Mouse (Mus musculus) embryonic facial prominence, embryonic 10.5 days (tissue): ENCODE results near the gene Abi3bp. TPM values are rescaled to one million over a fixed set of nuclear protein-coding genes. Genes with fewer than 3 reads are reported as not detected.

ENCODE experiments used
- DNase-seq: peaks from one replicate; pipeline ENCODE4 v3.0.0-alpha.2; 2017; ENCODE audit warnings: low spot score
- H3K27ac ChIP-seq: fragments of 300-500 bp; sonication (generic); replicated peaks from 2 replicates; pipeline ENCODE4 v1.5.1; 2016; ENCODE audit warnings: mild to moderate bottlenecking
- H3K27me3 ChIP-seq: fragments of 300-500 bp; sonication (generic); replicated peaks from 2 replicates; pipeline ENCODE4 v1.6.1; 2016; ENCODE audit warnings: low read depth, mild to moderate bottlenecking; ENCODE audit not compliant: poor library complexity, severe bottlenecking
- H3K36me3 ChIP-seq: fragments of 300-500 bp; sonication (generic); replicated peaks from 2 replicates; pipeline ENCODE4 v1.6.1; 2016; ENCODE audit warnings: mild to moderate bottlenecking, moderate library complexity
- H3K4me1 ChIP-seq: fragments of 300-500 bp; sonication (generic); 2 replicates; pipeline ENCODE4 v1.6.1; 2016
- H3K4me3 ChIP-seq: fragments of 300-500 bp; sonication (generic); 2 replicates; pipeline ENCODE4 v1.5.1; 2016; ENCODE audit warnings: mild to moderate bottlenecking, moderate library complexity
- H3K9me3 ChIP-seq: fragments of 300-500 bp; sonication (generic); 2 replicates; pipeline ENCODE4 v1.6.1; 2016; ENCODE audit warnings: mild to moderate bottlenecking
- WGBS: fragments of 180-500 bp; shearing (Covaris S2); methylation state at CpG from one replicate; pipeline ENCODE4 v1.1.7; 2016; 5-methylcytosine and 5-hydroxymethylcytosine counted together
- polyA plus RNA-seq: library from polyadenylated mRNA; unstranded; fragments of >200 nt; fragmentation: Nextera tagmentation; extraction: Ambion mirVana; gene quantifications from 2 replicates; pipeline ENCODE4 v1.2.1, GENCODE M21; 2016

Gene Abi3bp
- polyA plus RNA-seq, 1 experiment from 2014 or later, result 0.35 TPM

DNA sequence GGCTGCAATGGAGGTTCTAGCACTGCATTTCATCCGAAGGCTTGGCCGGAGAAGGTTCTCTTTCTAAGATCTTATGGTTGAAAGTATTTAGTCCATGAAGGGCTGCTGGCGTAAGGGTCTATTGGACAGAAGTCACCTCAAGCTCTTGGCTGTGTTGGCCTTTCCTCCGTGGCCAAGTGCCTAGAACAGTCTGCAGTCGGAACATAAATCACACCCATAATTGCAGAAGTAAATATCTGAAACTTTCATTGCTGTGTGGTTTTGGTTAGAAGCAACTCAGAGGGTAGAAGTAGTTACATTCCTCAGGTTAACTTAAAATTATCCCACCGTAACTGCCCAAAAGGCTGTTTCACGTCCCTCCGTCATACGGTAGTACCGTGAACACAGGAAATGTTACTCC lies 5.8 kb downstream of the Abi3bp start:
- DNase-seq, result no peak
- H3K9me3 ChIP-seq, result no peaks in the 10 kb centered on the region
- H3K27me3 ChIP-seq, result no peaks in the 10 kb centered on the region
- H3K4me3 ChIP-seq, result no peak overlapping the region
- WGBS, result 93% methylated on average over 10 of the region's 10 CpGs
- H3K27ac ChIP-seq, result no peak overlapping the region
- H3K4me1 ChIP-seq, result peaks cover 4% of the 10 kb centered on the region; the same call in 1 of the 2 replicates
- H3K36me3 ChIP-seq, result no peaks in the 10 kb centered on the region

DNA sequence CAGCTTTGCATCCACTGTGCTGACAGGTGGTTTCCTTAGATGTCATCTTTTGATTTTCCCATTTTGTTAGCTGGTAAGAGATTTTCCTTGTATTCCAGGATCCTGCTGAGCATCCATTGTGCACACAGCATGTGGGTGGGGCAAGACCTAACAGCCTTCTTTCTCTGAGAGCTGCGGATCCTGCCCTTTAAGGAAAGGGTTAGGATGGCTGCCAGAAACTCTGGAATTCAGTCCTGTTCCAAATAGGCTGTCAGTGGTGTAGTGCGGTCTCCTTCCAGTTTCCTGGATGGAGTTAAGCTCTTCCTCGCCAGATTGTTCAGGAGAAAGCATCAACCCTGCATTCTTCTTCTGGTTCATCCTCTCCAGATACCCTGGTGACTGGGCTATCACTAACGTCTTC lies 8.8 kb downstream of the Abi3bp start:
- Histone ChIP-seq H3K9me3 (no peaks in the 10 kb centered on the region), H3K27ac (no peak overlapping the region), H3K4me3 (no peak overlapping the region), H3K27me3 (no peaks in the 10 kb centered on the region), H3K4me1 (no peaks in the 10 kb centered on the region), H3K36me3 (no peaks in the 10 kb centered on the region)
- DNase-seq, result no peak
- WGBS, result 58% methylated on average over 4 of the region's 4 CpGs

DNA sequence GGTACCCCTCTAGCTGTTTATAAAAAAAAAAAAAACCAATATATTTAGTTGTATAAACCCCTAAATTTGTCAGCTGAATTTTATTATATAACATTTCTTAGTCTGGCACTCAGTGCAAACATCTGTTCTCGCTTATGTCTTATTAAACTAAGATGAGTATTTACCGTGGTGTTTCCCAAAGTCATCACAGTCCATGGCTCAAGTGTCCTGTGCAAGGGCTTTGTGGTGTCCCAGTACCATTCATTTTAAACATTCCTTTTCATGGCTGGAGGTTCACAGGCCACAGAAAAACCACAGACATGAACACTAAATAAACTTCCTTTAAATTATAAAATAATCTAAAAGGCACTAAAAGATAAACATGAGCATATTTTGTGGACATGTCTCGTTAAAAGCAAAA lies 13.2 kb downstream of the Abi3bp start:
- 54% methylated on average over 3 of the region's 3 CpGs for WGBS
- Histone ChIP-seq H3K4me1 (no peaks in the 10 kb centered on the region), H3K36me3 (no peaks in the 10 kb centered on the region), H3K4me3 (no peak overlapping the region), H3K9me3 (no peaks in the 10 kb centered on the region), H3K27ac (no peak overlapping the region), H3K27me3 (no peaks in the 10 kb centered on the region)
- DNase-seq, result no peak

DNA sequence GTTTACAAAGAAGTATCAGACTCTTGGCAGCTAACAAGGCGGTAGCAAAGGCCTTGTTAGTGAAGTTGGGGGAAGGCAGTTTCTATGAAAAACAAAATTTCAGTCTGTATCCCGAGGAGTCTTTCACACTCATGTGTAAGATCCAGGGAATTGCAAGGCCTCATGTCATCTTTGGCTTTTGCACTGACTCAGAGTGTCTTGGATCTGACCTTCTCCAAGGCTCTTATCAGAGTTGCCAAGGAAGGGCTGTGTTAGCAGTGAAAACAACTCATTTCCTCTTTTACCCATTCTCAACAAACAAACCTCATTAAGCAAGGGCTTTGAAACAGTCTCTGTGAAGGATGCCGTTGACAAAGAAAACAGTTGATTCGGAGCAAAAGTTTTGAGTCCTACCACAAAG lies 17.6 kb downstream of the Abi3bp start:
- WGBS, result 66% methylated on average over 4 of the region's 4 CpGs
- DNase-seq, result no peak
- H3K4me1 ChIP-seq, result no peaks in the 10 kb centered on the region

GRCm38 (mm10) chr16:56496743-56497142 lies 19.1 kb downstream of the Abi3bp start:
- Histone ChIP-seq H3K36me3 (no peaks in the 10 kb centered on the region), H3K4me3 (no peak overlapping the region)
- 50% methylated on average over 4 of the region's 4 CpGs for WGBS

More for the DNA sequence above, 17.6 kb downstream of the Abi3bp start:
- Histone ChIP-seq H3K27ac (no peak overlapping the region), H3K4me3 (no peak overlapping the region), H3K36me3 (no peaks in the 10 kb centered on the region), H3K9me3 (no peaks in the 10 kb centered on the region), H3K27me3 (no peaks in the 10 kb centered on the region)

DNA sequence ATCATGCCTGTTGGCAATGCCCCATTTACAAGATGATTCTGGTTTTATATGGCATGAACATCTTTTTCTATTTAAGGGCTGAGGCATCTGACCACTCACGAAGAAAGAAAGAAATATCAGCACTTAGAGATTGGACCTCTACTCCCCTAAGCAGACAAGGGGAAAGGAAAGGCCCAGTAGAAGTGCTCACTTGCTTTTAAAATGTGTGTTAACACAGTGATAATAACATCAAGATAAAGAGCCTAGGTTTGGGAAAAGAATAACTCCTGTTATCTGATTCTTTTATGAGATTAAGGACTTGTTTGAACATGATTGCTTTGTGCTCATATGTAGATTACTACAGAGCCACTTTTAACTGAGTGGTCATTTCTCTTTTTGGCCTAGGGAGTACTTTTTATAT lies 21.0 kb downstream of the Abi3bp start:
- no peak overlapping the region for H3K27ac ChIP-seq
- no peak for DNase-seq
- H3K36me3 ChIP-seq, result no peaks in the 10 kb centered on the region
- WGBS, result 73% methylated on average over 1 of the region's 1 CpGs
- no peaks in the 10 kb centered on the region for H3K9me3 ChIP-seq
- no peaks in the 10 kb centered on the region for H3K27me3 ChIP-seq
- no peak overlapping the region for H3K4me3 ChIP-seq
- no peaks in the 10 kb centered on the region for H3K4me1 ChIP-seq

More at GRCm38 (mm10) chr16:56496743-56497142, 19.1 kb downstream of the Abi3bp start:
- H3K9me3 ChIP-seq, result no peaks in the 10 kb centered on the region
- no peak for DNase-seq
- H3K4me1 ChIP-seq, result no peaks in the 10 kb centered on the region
- no peak overlapping the region for H3K27ac ChIP-seq
- H3K27me3 ChIP-seq, result no peaks in the 10 kb centered on the region

DNA sequence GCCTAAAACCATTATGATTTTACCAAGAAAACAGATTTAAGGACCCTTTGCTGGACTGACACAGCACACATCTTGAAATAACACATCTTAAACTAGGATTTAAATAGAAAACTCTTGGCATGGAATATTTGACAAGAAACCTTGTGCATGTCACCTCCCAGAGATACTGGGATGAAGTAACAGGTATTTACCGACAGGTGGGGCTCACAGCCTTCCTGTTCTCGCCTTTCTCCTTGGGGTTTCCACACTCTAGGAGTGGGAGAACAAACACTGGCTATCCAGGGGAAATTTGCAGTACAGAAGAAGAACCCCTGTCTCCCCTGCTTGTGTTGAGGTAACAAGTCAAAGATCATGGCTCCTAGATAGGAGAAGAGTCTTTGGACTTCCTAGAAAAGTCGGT lies 22.8 kb downstream of the Abi3bp start:
- 51% methylated on average over 3 of the region's 3 CpGs for WGBS
- no peak overlapping the region for H3K4me3 ChIP-seq
- no peaks in the 10 kb centered on the region for H3K9me3 ChIP-seq
- no peak overlapping the region for H3K27ac ChIP-seq
- no peak for DNase-seq
- no peaks in the 10 kb centered on the region for H3K4me1 ChIP-seq
- H3K36me3 ChIP-seq, result no peaks in the 10 kb centered on the region
- H3K27me3 ChIP-seq, result no peaks in the 10 kb centered on the region

- 81% methylated on average over 6 of the region's 6 CpGs for WGBS
- H3K4me1 ChIP-seq, result no peaks in the 10 kb centered on the region
Observed at GRCm38 (mm10) chr16:56501101-56501500, 23.4 kb downstream of the Abi3bp start.

DNA sequence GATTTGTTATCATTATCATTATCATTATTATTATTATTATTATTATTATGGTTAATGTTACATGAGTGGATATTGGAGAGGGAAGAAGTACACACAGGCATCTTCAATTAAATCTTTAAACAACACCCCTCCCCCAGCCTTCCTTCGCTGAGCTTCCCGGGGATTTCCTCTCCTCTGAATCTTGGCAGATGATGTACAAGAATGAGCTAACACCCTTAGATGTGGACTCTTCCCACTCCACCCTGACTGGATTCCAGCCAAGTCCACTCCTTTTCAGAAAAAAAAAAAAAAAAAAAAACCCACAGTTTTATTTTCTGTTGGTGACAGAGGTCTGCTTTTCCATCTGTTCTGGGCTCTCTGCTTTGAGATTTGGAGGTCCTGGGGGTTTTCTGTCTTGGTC lies 23.8 kb downstream of the Abi3bp start:
- Histone ChIP-seq H3K4me3 (no peak overlapping the region), H3K36me3 (no peaks in the 10 kb centered on the region), H3K27ac (no peak overlapping the region), H3K27me3 (no peaks in the 10 kb centered on the region), H3K9me3 (no peaks in the 10 kb centered on the region), H3K4me1 (no peaks in the 10 kb centered on the region)
- WGBS, result 52% methylated on average over 2 of the region's 2 CpGs
- DNase-seq, result no peak

More at GRCm38 (mm10) chr16:56501101-56501500, 23.4 kb downstream of the Abi3bp start:
- Histone ChIP-seq H3K27me3 (no peaks in the 10 kb centered on the region), H3K4me3 (no peak overlapping the region), H3K36me3 (no peaks in the 10 kb centered on the region), H3K27ac (no peak overlapping the region), H3K9me3 (no peaks in the 10 kb centered on the region)
- DNase-seq, result no peak

DNA sequence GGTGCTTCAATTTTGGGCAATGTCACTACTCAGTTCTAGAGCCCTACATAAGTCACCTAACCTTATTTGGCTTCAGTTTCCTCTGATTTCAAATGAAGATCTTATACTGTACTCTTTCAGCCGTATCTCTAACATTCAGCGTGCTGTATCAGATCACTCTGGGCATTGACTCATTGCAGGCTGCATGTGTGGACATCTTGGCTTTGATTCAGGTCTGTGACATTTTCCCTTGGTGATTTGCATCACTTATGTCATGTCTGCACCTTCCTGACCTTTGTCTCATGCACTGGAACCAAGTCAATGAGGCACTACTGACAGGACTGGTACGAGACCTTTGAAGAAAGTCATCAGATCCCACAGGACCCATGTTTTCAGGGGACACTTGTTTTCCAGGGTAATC lies 24.5 kb downstream of the Abi3bp start:
- 92% methylated on average over 3 of the region's 3 CpGs for WGBS
- Histone ChIP-seq H3K4me3 (no peak overlapping the region), H3K36me3 (no peaks in the 10 kb centered on the region), H3K27ac (no peak overlapping the region), H3K27me3 (no peaks in the 10 kb centered on the region), H3K4me1 (no peaks in the 10 kb centered on the region), H3K9me3 (no peaks in the 10 kb centered on the region)
- DNase-seq, result no peak

DNA sequence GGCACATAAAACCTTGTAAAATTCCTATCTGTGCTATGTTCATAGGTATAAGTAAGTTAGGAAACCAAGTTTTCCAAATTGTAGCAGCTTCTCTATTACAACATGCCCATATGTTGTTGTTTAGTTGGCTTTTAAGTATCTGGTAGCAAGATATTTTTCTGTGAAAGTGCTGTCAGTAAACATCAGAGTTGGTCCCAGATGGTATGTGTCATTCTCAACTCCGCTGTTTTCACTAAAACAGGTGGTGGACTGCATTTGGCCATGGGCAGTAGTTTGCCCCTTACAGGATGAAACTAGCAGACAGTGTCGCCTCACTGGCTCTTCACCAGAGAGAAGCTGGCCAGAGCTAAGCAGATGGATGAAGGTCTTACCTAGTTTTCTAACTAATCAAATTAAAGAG lies 26.3 kb downstream of the Abi3bp start:
- DNase-seq, result no peak
- 66% methylated on average over 2 of the region's 2 CpGs for WGBS

GRCm38 (mm10) chr16:56518024-56518423 lies 40.3 kb downstream of the Abi3bp start:
- WGBS, result 91% methylated on average over 9 of the region's 9 CpGs
- no peaks in the 10 kb centered on the region for H3K36me3 ChIP-seq
- DNase-seq, result no peak
- H3K27ac ChIP-seq, result no peak overlapping the region
- H3K4me3 ChIP-seq, result no peak overlapping the region
- no peaks in the 10 kb centered on the region for H3K27me3 ChIP-seq
- H3K4me1 ChIP-seq, result no peaks in the 10 kb centered on the region
- no peaks in the 10 kb centered on the region for H3K9me3 ChIP-seq

More for the DNA sequence above, 26.3 kb downstream of the Abi3bp start:
- H3K27me3 ChIP-seq, result no peaks in the 10 kb centered on the region
- no peaks in the 10 kb centered on the region for H3K4me1 ChIP-seq
- no peaks in the 10 kb centered on the region for H3K9me3 ChIP-seq
- no peak overlapping the region for H3K4me3 ChIP-seq
- no peaks in the 10 kb centered on the region for H3K36me3 ChIP-seq
- H3K27ac ChIP-seq, result no peak overlapping the region

DNA sequence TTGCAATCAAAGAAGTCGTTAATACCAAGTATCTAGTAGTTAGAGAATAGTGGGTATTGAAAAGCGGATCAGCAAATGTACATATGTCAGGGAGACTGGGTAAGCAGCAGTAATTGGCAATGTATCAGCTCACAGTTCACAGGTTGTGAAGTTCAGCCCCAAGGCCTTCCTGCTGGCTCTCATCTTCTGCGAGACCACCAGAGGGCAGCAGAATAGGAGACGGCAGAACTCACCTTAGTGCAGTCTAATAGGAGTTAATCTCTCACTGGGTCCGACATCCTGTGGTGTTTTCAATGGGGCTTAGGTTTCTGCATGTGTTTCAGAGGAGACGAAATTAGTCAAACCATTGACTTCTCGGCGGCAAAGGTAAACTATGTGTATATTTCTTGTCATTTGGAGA lies 46.7 kb downstream of the Abi3bp start:
- H3K36me3 ChIP-seq, result no peaks in the 10 kb centered on the region
- H3K4me1 ChIP-seq, result no peaks in the 10 kb centered on the region
- no peaks in the 10 kb centered on the region for H3K9me3 ChIP-seq
- H3K4me3 ChIP-seq, result no peak overlapping the region
- WGBS, result 33% methylated on average over 8 of the region's 8 CpGs
- peak; percentile 24 for DNase-seq
- no peaks in the 10 kb centered on the region for H3K27me3 ChIP-seq
- H3K27ac ChIP-seq, result no peak overlapping the region

- no peak for DNase-seq
- Histone ChIP-seq H3K4me3 (no peak overlapping the region), H3K27ac (no peak overlapping the region), H3K27me3 (no peaks in the 10 kb centered on the region), H3K4me1 (no peaks in the 10 kb centered on the region), H3K36me3 (no peaks in the 10 kb centered on the region), H3K9me3 (no peaks in the 10 kb centered on the region)
- 91% methylated on average over 1 of the region's 1 CpGs for whole genome bisulfite sequencing
Observed at GRCm38 (mm10) chr16:56526482-56526881, 48.8 kb downstream of the Abi3bp start.
